Mouse (Mus musculus): Measurements from ENCODE around the gene Tagln.

Tagln gene

DNA sequence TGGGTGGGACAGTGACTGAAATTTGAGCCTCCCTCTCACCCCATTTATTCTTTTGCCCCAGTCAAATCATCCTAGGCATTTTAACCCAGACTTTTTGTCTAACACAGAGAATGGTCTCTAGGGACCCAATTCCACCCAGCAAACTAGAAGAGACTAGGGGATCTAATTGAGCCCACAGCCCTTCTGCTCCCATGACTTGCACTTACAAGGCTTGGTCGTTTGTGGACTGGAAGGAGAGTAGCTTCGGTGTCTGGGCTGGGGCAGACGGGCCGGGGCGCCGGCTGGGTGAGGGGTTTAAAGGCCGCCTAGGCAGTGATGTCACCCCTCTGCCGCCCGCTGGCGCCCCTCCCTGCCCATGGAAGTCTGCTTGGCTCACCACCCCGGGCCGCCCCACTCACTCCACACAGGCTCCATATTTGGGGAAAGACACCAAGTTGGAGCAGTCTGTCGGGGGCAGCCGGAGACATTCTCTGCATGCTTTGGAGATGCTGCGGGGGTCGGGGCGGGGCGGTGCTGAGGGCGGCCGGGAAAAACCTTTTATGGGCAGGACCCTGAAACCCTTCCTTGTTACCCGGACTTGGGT lies at the start of gene Tagln:
TSS of gene Tagln (minus strand) at position 431 of the 583 bp plus-strand sequence.
- DNase-seq (ENCODE audit: extremely low spot score, low spot score): peak; percentile 30

DNA sequence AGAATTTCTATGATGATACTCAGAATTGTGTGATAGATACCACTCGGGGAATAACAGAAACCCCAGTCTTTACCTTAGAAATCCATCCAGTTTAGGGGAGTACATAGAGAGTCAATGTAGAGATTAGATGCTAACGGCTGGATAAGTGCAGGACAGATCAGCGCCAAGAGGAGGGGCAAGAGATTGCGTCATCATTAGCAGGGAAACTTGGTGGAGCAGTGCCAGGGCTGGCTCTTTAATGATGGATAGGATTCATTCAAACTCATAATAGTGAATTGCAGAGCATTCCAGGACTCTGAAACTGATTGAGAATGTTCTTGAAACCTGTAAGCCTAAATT lies 49.3 kb upstream of the Tagln start:
- peak; percentile 20 for DNase-seq (ENCODE audit: extremely low spot score, low spot score)

DNA sequence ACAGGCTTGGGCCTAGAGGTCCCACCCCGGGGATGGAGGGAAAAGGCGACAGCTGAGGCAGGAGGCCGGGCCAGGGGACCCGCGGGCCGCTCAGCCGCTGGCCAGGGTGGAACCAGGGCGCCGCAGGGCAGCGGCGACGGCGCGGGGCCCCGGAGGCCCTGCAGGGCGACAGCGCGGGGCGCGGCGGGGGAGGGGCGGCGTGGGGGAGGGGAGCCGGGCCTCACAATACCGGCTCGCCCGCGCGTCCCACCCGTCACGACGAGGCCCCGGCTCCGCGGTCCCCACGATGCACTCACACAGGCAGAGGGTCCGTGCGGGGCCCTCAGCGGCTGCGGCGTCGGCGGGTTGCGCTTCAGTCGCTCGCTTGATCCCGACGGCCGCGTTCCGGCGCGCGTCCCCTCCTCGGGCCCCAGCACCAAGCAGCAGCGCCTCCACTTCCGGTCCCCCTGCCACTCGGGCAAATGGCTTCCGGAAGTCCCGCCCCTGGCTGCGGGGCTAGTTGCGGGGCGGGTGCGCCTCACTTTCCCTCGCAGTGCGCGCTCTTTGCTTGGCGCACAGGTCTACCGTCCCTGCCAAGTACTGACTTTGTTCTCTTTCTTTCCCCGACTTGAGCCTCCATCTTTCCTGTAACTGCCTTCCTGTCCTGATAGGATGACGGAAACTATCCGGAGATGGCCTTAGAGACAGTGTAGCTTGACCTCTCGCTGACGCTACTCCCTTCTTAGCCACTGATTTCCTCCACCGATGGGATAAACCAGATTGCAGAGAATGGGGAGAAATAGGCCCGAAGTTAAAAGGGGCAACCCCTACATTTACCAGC lies 48.8 kb upstream of the Tagln start:
- peak; percentile 97 for DNase-seq (ENCODE audit: extremely low spot score, low spot score)

DNA sequence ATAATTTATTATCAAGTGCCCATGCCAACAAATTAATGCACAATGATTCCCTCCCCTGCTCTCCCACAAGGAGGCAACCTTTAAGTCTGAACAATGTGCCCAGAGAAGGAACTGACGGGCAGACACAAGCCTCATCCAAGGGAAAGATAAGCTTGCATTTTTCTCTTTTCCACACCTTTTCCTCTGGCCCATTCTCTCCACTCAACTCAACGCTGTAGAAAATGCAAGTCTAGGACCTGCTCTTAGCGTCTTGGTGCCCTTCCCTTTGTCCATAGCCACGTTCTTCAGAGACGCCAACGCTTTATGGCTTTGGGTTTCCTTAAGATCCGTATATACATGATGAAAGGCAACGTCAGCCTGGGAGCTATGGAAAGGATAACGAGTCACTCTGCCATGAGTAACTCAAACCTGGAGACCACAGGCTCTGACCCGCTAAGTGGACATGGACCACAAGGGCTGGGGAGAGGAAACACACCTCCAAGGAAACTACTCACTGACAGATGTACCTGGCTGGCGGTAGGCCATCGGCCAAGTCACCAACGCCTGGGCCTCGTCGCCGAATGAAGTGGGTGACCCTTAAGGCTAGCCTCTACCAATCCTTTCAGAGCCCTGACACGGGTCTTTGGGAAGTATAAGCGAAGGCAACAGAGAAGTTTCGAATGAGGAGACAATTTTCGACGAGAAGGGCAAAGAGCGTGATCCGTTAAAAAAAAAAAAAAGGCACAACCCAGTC lies 48.0 kb upstream of the Tagln start:
- DNase-seq (ENCODE audit: extremely low spot score, low spot score): peak; percentile 22

DNA sequence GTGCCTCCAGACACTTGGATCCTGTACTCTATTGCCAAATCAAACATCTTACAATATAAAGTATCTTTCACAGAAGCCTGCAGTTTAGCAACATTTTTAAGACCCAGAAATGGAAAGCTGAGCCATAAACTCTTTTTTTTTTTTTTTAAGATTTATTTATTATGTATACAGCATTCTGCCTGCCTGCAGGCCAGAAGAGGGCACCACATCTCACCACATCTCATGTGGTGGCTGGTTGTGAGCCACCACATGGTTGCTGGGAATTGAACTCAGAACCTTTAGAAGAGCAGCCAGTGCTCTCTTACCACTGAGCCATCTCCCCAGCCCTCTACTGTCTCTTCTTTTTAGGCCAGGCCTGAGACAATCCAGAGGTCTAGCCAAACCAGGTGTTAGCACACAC lies 45.5 kb upstream of the Tagln start:
- no peak for DNase-seq (ENCODE audit: extremely low spot score, low spot score)

DNA sequence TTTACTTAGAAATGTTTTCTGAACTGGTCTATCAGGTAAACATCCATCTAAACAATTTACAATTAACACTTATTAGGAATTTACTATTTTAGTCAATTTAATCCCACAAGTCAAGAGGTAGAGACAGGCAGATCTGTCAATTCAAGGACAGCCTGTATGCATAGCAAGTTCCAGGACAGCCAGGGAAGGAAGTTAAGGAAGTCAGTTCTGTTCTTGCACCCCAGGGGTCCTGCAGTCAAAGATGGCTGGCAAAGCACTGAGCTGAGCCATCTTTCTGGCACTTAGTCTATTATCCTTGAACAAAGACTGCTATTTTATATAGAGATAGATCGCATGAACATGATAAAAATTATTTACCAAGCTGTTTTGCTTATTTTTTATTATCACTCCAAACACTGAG lies 44.8 kb upstream of the Tagln start:
- no peak for DNase-seq (ENCODE audit: extremely low spot score, low spot score)

DNA sequence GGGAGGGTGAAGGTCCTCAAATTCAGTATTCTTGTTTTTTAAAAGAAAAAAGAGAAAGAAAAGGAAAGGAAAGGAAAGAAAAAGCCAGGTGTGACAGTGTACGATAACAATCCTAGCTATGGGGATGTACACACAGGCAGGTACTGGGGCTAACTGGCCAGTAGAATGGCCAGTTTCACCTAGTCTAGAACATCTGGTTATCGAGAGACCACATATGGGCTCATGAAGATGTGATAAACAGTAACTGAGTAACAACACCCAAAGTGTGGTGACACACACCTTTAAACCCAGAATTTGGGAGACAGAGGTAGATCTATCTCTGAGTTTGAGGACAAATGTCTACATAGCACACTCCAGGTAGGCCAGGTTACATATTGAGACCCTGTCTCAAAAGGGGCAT lies 43.9 kb upstream of the Tagln start:
- DNase-seq (ENCODE audit: extremely low spot score, low spot score): no peak

DNA sequence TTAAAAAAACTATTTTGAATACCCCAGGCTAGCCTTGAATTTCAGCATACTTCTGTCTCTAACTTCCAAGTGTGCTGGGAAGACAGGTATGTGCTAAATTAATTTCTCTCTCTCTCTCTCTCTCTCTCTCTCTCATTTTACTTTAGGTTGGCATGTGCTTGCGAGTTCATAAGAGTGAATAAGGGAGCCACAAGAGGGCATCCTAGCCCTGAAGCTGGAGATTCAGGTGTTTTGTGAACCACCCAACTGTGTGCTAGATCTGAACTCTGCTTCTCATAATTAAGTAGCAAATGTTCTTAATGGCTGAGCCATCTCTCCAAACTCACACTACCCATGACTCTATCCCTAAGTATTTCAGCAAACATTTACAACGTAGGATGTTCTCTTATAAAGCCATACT lies 41.0 kb upstream of the Tagln start:
- no peak for DNase-seq (ENCODE audit: extremely low spot score, low spot score)

DNA sequence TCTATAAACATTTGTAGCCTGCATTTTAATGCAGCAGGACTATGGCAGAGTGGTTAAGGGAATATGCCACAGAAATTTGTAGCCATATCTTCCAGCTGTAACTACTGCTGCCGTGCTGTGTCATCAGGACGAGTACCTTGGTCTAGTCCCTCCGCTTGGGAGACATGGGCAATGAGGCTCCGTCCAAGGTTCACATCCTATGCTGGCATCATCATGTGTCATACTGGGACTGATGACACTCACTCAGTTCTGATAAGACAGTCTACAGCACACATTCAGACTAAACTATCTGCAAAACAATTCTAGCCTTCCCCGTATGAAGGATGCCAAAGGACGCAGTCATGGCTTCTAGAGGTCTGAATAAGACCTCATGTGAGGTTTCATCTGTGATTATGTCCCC lies 27.7 kb upstream of the Tagln start:
- DNase-seq (ENCODE audit: extremely low spot score, low spot score): no peak

DNA sequence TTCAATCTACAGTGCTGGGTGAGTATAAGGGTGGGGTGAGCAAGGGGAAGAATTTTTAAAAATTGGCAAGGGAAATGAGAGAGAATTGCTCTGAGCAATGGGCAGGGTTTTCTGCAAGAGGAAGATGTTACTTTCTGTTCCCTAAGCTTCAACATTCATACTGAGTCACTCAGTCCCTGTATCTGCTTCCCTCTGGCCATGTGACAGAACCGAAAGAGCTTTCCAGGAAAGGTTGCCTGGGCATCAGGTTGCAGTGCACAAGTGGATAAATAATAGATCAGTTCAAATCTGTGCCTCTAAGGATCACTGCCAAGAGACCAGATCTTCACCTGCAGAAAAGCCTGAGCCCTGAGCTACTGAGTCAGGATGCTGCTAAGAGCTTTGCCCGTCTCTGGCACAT lies 26.0 kb upstream of the Tagln start:
- no peak for DNase-seq (ENCODE audit: extremely low spot score, low spot score)

DNA sequence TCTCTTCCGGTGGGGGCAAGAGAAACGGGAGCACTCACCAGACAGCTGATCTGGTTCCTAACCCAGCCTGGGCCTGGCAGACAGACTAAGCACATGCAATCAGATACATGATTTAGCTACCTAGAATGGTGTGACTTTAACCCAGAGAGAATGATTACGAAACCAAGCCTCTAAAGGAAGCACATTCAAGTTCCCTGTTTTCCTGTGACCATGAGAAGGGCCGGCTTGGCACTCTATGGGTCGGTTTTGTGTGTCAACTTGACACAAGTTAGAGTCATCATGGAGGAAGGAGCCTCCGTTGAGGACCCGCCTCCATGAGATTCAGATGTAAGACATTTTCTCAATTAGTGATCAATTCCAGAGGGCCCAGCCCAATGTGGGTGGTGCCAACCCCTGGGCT lies 23.8 kb upstream of the Tagln start:
- DNase-seq (ENCODE audit: extremely low spot score, low spot score): no peak

DNA sequence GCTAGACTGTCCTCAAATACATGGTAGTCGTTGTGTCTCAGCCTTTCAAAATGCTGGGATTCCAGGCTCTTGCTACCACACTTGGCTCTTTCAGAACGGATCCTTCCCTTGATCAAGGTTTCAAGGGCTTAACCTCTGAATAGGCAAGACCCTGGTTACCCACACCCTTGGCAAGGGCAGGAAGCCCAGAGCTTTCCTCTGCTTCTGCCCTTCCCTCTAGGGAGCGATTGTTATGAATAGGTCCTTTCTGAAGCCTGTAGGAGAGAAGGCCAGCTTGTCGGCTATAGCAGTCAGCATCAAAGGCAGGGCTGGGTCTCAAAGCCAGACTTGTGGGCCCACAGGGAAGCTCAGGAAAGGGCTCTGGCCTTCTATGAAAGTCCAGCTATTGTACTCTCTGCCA lies 23.0 kb upstream of the Tagln start:
- no peak for DNase-seq (ENCODE audit: extremely low spot score, low spot score)

DNA sequence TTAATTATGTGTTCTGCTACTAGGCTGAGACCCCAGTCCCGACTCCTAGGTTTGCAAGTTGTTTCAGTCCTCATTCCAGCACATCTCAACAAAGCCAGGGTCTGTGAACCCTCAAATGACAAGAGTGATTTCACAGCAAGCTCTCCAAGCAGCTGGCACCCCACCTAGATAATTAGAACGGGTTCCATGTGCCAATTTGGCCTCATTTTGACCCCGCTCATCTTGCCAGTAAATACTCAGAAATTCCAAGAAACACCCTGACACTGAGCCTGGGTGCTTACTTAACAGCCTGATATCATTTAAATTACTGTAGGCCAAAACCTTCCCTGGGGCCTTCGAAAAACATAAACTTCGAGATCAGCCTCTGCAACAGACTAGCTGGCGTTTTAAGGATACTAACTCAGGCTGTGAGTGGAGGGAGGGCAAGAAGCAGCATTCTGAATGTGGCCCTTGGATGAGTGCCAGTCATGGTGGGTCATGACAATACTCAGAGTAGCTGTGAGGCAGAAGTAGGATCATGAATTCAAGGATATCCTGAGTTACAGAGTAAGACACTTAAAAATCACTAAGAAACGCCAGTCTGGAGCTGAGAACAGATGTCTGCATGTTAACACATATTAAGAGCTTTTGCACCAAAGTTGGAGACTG lies 22.3 kb upstream of the Tagln start:
- no peak for DNase-seq (ENCODE audit: extremely low spot score, low spot score)

DNA sequence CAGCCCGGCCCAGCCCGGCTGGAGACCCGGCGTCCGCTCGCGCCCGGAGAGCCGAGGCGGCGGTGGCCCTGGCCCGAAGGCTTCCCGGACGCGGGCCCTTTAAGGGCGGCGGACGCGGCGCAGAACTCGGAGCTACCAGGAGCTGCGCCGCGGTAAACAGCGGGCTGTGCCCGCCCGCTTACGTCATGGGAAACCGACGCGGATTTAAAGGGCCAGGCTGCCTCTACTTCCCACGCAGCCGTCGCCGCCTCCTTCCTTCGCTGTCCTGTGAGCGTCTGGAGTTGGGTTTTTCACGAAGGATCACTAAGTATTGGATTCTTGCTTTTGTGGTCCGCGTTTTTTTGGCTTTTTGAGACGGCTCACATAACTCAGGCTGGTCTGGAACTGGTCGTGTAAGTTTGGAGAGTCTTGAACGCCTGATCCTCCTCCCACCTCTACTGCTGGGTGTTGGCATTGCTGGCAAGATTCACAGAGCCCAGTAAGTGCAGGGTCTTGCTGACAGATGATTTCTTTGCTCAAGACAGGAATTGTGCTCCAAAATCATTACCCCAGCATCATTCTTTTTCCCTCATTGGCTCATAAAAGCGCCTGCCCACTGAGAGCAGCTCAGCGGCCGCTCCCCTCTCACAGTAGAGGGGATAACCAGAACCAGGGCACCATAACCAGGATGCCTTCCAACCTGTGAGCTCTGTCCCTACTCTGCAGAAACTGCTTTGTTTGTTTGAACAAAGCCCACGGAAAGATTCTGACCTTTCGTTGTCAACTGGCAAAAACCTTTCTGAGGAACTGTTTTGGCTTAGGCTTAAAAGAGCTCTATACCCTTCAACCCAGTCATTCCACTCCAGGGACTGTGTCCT lies 19.5 kb upstream of the Tagln start, which contains the start of gene Sidt2:
TSS of gene Sidt2 (minus strand) at position 152 of the 857 bp plus-strand sequence.
- peak; percentile 87 for DNase-seq (ENCODE audit: extremely low spot score, low spot score)

DNA sequence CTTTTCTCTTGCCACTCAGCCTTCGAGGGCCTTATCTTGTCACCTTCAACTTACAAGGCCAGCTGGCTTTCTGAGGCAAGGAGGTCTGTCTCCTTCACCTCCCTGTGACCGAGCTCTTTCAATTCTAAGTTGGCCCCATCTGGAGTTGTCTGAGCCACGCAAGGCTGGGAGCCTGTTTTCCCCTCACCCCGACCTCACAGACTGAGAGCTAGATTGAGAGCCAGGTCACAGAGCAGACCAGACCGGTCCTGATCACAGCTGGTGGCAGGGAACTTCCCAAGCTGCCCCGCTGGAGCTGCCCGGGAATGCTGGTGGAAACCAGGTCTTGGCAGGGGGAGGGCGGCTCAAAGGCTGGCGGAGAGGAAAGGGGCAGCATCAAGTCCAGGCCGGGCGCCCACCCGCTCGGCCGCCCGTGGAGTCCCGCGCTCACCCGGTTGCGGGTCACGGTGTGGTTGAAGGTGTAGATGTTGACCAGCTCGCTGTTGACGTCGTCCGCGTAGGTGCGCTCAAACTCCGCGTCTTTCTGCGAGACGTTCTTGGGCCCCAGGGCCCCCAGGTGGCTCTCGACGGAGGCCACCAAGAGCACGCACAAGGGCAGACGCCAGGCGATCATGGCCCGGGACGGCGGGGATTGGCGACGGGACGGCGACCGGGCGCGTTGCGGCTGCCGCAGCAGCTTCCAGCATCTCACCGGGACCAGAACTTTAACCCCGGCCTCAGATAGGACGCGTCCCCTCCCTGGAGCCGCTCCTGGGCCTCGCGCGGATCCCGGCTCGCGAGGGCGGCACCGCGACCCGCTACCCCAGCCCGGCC lies 18.6 kb upstream of the Tagln start:
- peak; percentile 64 for DNase-seq (ENCODE audit: extremely low spot score, low spot score)

DNA sequence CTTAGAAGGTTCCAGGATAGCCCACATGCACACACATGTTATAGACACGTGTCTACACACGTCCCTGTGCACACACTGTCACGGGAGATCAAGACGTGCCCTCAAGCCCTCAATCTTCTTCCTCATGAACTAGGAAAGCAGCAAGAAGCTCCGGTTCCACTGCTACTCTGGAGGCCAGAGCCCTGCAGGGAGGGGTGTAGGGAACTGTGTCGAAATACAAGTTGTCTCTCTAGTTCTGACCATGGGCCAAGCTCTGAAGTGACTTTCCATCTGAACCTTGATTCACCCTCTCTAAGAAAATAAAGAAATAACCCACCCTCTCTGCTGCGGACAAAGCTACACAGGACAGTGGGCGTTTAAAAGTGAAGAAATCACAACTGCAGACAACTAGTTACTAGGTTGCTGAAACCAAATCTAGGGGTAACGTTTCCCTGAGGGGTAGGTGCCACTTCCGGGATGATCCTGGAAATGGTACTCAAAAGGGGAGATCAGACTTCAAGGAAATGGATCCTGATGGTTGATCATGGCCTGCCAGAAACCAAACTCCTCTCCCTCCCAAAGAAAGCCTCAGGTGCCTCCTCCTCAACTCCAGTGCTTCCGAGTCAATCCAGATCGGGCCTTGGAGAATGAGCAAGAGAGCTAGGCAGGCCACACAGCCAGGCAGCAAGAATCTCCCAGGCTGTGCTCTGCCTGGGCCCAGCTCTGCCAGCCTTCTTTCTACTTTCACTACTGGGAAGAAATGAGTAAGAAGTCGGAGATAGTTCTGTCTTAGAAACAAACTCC lies 17.8 kb upstream of the Tagln start:
- no peak for DNase-seq (ENCODE audit: extremely low spot score, low spot score)

DNA sequence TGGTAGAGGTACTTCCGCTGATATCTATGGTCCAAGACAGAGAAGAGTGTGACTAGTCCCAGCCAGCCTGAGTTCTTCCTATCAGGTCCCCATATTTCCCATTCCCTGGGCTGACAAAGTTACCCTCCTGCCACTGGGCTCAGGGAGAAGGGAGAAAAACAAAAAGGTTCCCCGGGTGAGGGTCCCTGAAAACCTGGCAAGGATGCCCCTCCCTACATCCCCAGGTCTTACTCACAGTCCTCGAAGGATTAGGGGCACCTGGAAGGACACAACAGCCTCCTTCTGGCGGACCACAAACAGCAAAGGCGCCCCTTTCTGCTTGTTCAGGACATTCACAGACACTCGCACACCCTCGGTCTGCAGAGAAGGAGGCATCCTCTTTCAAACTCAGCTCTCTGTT lies 17.0 kb upstream of the Tagln start:
- DNase-seq (ENCODE audit: extremely low spot score, low spot score): no peak

DNA sequence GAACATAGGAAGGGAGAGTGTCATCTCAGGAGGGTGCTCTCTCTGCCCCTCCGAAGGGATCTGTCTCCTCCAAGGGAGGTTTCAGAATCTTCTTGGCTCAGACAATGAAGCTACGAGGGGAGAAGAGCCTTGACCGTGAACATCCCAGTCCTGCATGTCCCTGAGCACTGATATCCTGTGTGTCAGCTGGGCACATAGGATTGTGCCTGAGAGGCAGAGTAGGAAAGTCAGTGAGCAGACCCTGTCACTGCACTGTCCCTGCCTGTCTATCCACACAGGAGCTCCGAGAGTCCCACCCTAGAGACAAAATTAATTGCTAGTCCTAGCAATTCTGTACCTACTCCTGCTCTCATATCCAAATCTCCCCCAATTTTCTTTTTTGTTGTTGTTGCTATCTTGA lies 16.2 kb upstream of the Tagln start:
- no peak for DNase-seq (ENCODE audit: extremely low spot score, low spot score)

DNA sequence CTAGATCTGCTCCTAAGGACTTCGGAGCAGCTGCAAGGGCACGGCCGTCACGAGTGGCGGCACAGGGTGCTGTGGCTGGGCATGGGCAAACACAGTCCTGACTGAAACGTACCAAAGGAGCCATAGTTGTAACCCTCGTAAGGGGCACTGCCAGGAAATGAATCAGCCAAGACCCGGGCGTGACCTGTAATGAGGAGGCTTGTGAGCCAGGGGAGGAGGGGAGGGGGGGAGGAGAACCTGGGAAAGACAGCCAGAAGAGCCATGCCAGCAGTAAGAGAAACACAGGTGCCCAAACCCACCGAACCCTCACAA lies 11.0 kb upstream of the Tagln start:
- no peak for DNase-seq (ENCODE audit: extremely low spot score, low spot score)

All from neural tube, embryonic 10.5 days (tissue).